Mouse (Mus musculus): ENCODE results near the gene Cit. TPM values are rescaled to one million over a fixed set of nuclear protein-coding genes. Genes with fewer than 3 reads are reported as not detected.
"Not testable (repeated sequence)": the region's sequence is repeated elsewhere in the genome, so short reads cannot be mapped to it uniquely, and the experiment has no call there.

The Cit gene
- 10 to 100 TPM; 73.2 to 96.9 (median 79.2) TPM for total RNA-seq (2022)

- DNase-seq (ENCODE audit: low spot score in 2 of 2): peak; percentile 76 to 82
These were observed at the start of gene Cit for GRCm38 (mm10) chr5:115844766-115845634. TSS of gene Cit (plus strand) at chr5:115845278.

GRCm38 (mm10) chr5:115799016-115799894, 45.8 kb upstream of the Cit start:
- DNase-seq (ENCODE audit: low spot score in 2 of 2): no peak

- no peak for DNase-seq (ENCODE audit: low spot score in 2 of 2)
These were observed 45.2 kb upstream of the Cit start for GRCm38 (mm10) chr5:115799895-115800232.

GRCm38 (mm10) chr5:115812262-115812661, 32.8 kb upstream of the Cit start:
- no peak for DNase-seq (ENCODE audit: low spot score in 2 of 2)

GRCm38 (mm10) chr5:115817022-115817421, 28.1 kb upstream of the Cit start:
- DNase-seq (ENCODE audit: low spot score in 2 of 2): no peak

GRCm38 (mm10) chr5:115817655-115818054, 27.4 kb upstream of the Cit start:
- peak in 1 of 2 experiments; percentile 16 for DNase-seq (ENCODE audit: low spot score in 2 of 2)

GRCm38 (mm10) chr5:115819966-115820365, 25.1 kb upstream of the Cit start:
- DNase-seq (ENCODE audit: low spot score in 2 of 2): no peak

- DNase-seq (ENCODE audit: low spot score in 2 of 2): no peak
These were observed 23.9 kb upstream of the Cit start for GRCm38 (mm10) chr5:115821200-115821599.

GRCm38 (mm10) chr5:115821910-115822309, 23.2 kb upstream of the Cit start:
- DNase-seq (ENCODE audit: low spot score in 2 of 2): no peak

GRCm38 (mm10) chr5:115832754-115833153, 12.3 kb upstream of the Cit start:
- DNase-seq (ENCODE audit: low spot score in 2 of 2): no peak

- DNase-seq (ENCODE audit: low spot score in 2 of 2): not testable (repeated sequence)
These were observed 11.3 kb upstream of the Cit start for GRCm38 (mm10) chr5:115833806-115834205.

- no peak for DNase-seq (ENCODE audit: low spot score in 2 of 2)
These were observed 9.8 kb upstream of the Cit start for GRCm38 (mm10) chr5:115835291-115835690.

- no peak for DNase-seq (ENCODE audit: low spot score in 2 of 2)
These were observed 7.0 kb upstream of the Cit start for GRCm38 (mm10) chr5:115838059-115838458.

GRCm38 (mm10) chr5:115840453-115840852, 4.6 kb upstream of the Cit start:
- DNase-seq (ENCODE audit: low spot score in 2 of 2): no peak

- no peak for DNase-seq (ENCODE audit: low spot score in 2 of 2)
These were observed 3.9 kb upstream of the Cit start for GRCm38 (mm10) chr5:115840946-115841775.

GRCm38 (mm10) chr5:115844368-115844765, 711 bp upstream of the Cit start:
- DNase-seq (ENCODE audit: low spot score in 2 of 2): no peak

- DNase-seq (ENCODE audit: low spot score in 2 of 2): no peak
These were observed 627 bp downstream of the Cit start for GRCm38 (mm10) chr5:115845635-115846174.

GRCm38 (mm10) chr5:115847166-115847565, 2.1 kb downstream of the Cit start:
- no peak for DNase-seq (ENCODE audit: low spot score in 2 of 2)

GRCm38 (mm10) chr5:115848463-115848862, 3.4 kb downstream of the Cit start:
- DNase-seq (ENCODE audit: low spot score in 2 of 2): peak in 1 of 2 experiments; percentile 36

GRCm38 (mm10) chr5:115849263-115849829, 4.3 kb downstream of the Cit start:
- no peak for DNase-seq (ENCODE audit: low spot score in 2 of 2)
